ENCODE assay signal across 34 mouse cellular contexts in the genomic region with DNA sequence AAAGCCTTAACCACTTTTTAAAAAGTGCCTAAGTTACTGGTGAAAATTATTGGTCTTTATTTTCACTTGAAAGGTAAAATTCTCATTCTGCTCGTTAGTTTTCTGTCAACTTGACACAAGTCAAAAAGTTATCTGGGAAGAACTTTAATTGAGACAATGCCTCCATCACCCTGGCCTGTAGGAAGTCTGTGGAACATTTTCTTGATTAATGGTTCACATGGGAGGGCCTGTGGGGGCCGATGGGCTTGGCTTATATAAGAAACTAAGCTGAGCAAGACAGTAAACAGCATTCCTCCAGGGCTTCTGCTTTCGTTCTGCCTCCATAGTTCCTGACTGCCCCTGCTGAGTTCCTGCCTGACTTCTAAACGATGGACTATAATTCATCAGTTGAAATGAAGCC. TPM values are rescaled to one million over a fixed set of nuclear protein-coding genes. Genes with fewer than 3 reads are reported as not detected.
"Had no signal": no experiment of that assay in that cellular context is flagged by ENCODE, and none has a peak within 500 bp of the region (broad histone marks: within the 10 kb centered on the region; RNA-seq: fewer than 3 reads in every experiment).

No protein-coding gene starts in this region.

- H3K4me1 ChIP-seq: limb, embryonic 10.5 days; limb, embryonic 12.5 days; limb, embryonic 13.5 days; limb, embryonic 15.5 days; liver, embryonic 12.5 days; liver, embryonic 13.5 days; liver, embryonic 15.5 days; lung, embryonic 15.5 days; midbrain, embryonic 12.5 days; midbrain, embryonic 13.5 days; midbrain, embryonic 15.5 days; neural tube, embryonic 12.5 days had no signal

- H3K9ac ChIP-seq: limb, embryonic 12.5 days; limb, embryonic 13.5 days; limb, embryonic 15.5 days; liver, embryonic 12.5 days; liver, embryonic 13.5 days; liver, embryonic 14.5 days; liver, embryonic 15.5 days; liver, postnatal 0 days; lung, embryonic 14.5 days; lung, embryonic 15.5 days; midbrain, embryonic 12.5 days; midbrain, embryonic 13.5 days; midbrain, embryonic 15.5 days; neural tube, embryonic 12.5 days had no signal

- DNase-seq: left cerebral cortex, postnatal 4 days; liver; liver, embryonic 13.5 days; liver, postnatal 0 days; lung, adult 18-20 months; lung, adult 2 months; lung, embryonic 14.5 days; lung, postnatal 10 days; lung, postnatal 14 days; lung, postnatal 36 days; lung, postnatal 4 days; midbrain, embryonic 14.5 days had no signal

- H3K27me3 ChIP-seq: limb, embryonic 12.5 days; limb, embryonic 13.5 days; limb, embryonic 15.5 days; liver, embryonic 12.5 days; liver, embryonic 13.5 days; liver, embryonic 15.5 days; lung, embryonic 15.5 days; megakaryocyte, embryonic 14.5 days; midbrain, embryonic 12.5 days; midbrain, embryonic 13.5 days; midbrain, embryonic 15.5 days; neural tube, embryonic 12.5 days had no signal

- ATAC-seq: liver, embryonic 12.5 days; liver, postnatal 0 days; lung, postnatal 0 days; midbrain, embryonic 13.5 days; midbrain, embryonic 15.5 days; midbrain, embryonic 16.5 days had no signal

- H3K4me3 ChIP-seq: limb, embryonic 10.5 days; limb, embryonic 12.5 days; limb, embryonic 13.5 days; limb, embryonic 15.5 days; liver, embryonic 12.5 days; liver, embryonic 13.5 days; liver, embryonic 15.5 days; lung, embryonic 15.5 days; megakaryocyte, embryonic 14.5 days; midbrain, embryonic 12.5 days; midbrain, embryonic 13.5 days; midbrain, embryonic 15.5 days; myocyte; neural tube, embryonic 12.5 days had no signal

- H3K36me3 ChIP-seq: liver, embryonic 15.5 days; midbrain, embryonic 15.5 days had no signal

- H3K4me2 ChIP-seq: limb, embryonic 12.5 days; limb, embryonic 13.5 days; limb, embryonic 15.5 days; liver, embryonic 11.5 days; liver, embryonic 12.5 days; liver, embryonic 13.5 days; liver, embryonic 15.5 days; lung, embryonic 14.5 days; lung, embryonic 15.5 days; midbrain, embryonic 12.5 days; midbrain, embryonic 13.5 days; midbrain, embryonic 15.5 days; neural tube, embryonic 12.5 days had no signal

- H3K27ac ChIP-seq: limb, embryonic 10.5 days; limb, embryonic 12.5 days; limb, embryonic 13.5 days; limb, embryonic 15.5 days; liver, embryonic 12.5 days; liver, embryonic 13.5 days; liver, embryonic 14.5 days; liver, embryonic 15.5 days; lung, embryonic 15.5 days; macrophage; midbrain, embryonic 12.5 days; midbrain, embryonic 13.5 days; midbrain, embryonic 15.5 days; neural tube, embryonic 12.5 days had no signal

- H3K9me3 ChIP-seq: limb, embryonic 10.5 days; limb, embryonic 12.5 days; limb, embryonic 13.5 days; limb, embryonic 15.5 days; liver, embryonic 12.5 days; liver, embryonic 13.5 days; liver, embryonic 15.5 days; lung, embryonic 15.5 days; megakaryocyte, embryonic 14.5 days; midbrain, embryonic 12.5 days; midbrain, embryonic 13.5 days; midbrain, embryonic 15.5 days; neural tube, embryonic 12.5 days had no signal

RNA-seq across cellular contexts. Expression of a gene that starts 55.2 kb away (rescaled TPM):
- polyA plus RNA-seq: limb, embryonic 10.5 days; limb, embryonic 11.5 days; limb, embryonic 12.5 days; limb, embryonic 13.5 days; limb, embryonic 15.5 days; liver, embryonic 11.5 days; liver, embryonic 13.5 days; liver, embryonic 15.5 days; liver, postnatal 0 days; lung, embryonic 15.5 days; lung, embryonic 16.5 days; lung, postnatal 0 days; macrophage; midbrain, embryonic 13.5 days; midbrain, embryonic 15.5 days; midbrain, embryonic 16.5 days; midbrain, postnatal 0 days; myocyte; neural tube, embryonic 11.5 days; neural tube, embryonic 12.5 days had no signal
